Mouse (Mus musculus) midbrain, embryonic 13.5 days (tissue): ENCODE data around the gene Sri. TPM values are rescaled to one million over a fixed set of nuclear protein-coding genes. Genes with fewer than 3 reads are reported as not detected.

Experiments used
- ATAC-seq: fragments of 200-750 bp; cut with Nextera tagmentation; 2 replicates; pipeline ENCODE4 v1.8.0; 2017; ENCODE audit warnings: mild to moderate bottlenecking, moderate TSS enrichment, moderate library complexity
- H3K27ac ChIP-seq: fragments of 300-500 bp; sonication (generic); 2 replicates; pipeline ENCODE4 v1.5.1; 2015; ENCODE audit warnings: inconsistent platforms, mild to moderate bottlenecking, moderate library complexity
- H3K27me3 ChIP-seq: fragments of 300-500 bp; sonication (generic); 2 replicates; pipeline ENCODE4 v1.6.1; 2015; ENCODE audit warnings: mild to moderate bottlenecking, inconsistent platforms
- H3K36me3 ChIP-seq: fragments of 300-500 bp; sonication (generic); 2 replicates; pipeline ENCODE4 v1.6.1; 2015; ENCODE audit warnings: mild to moderate bottlenecking, inconsistent platforms
- H3K4me1 ChIP-seq: fragments of 300-500 bp; sonication (generic); replicated peaks from 2 replicates; pipeline ENCODE4 v1.6.1; 2015; ENCODE audit warnings: inconsistent platforms
- H3K4me2 ChIP-seq: fragments of 300-500 bp; sonication (generic); replicated peaks from 2 replicates; pipeline ENCODE4 v1.6.1; 2015; ENCODE audit warnings: moderate library complexity, mild to moderate bottlenecking, inconsistent platforms
- H3K4me3 ChIP-seq: fragments of 300-500 bp; sonication (generic); replicated peaks from 2 replicates; pipeline ENCODE4 v1.5.1; 2015; ENCODE audit warnings: mild to moderate bottlenecking, inconsistent platforms
- H3K9ac ChIP-seq: fragments of 300-500 bp; sonication (generic); replicated peaks from 2 replicates; pipeline ENCODE4 v1.6.1; 2015; ENCODE audit warnings: mild to moderate bottlenecking, inconsistent platforms
- H3K9me3 ChIP-seq: fragments of 300-500 bp; sonication (generic); 2 replicates; pipeline ENCODE4 v1.6.1; 2016; ENCODE audit warnings: mild to moderate bottlenecking, inconsistent platforms
- WGBS: fragments of 180-500 bp; shearing (Covaris S2); methylation state at CpG from one replicate; pipeline ENCODE4 v1.1.7; 2015; 5-methylcytosine and 5-hydroxymethylcytosine counted together
- polyA plus RNA-seq: library from polyadenylated mRNA; unstranded; fragments of >200 nt; fragmentation: Nextera tagmentation; extraction: Ambion mirVana; gene quantifications from 2 replicates; pipeline ENCODE4 v1.2.1, GENCODE M21; 2015

Gene Sri
- polyA plus RNA-seq, 1 experiment from 2014 or later: 149 TPM

- 0 out of 2 replicates have a peak, but pooled peaks cover 2% of the 10 kb centered on the region for H3K36me3 ChIP-seq
- H3K27ac ChIP-seq: no peak overlapping the region
- H3K9me3 ChIP-seq: no peaks in the 10 kb centered on the region
- H3K4me3 ChIP-seq: no peak overlapping the region
- H3K27me3 ChIP-seq: no peaks in the 10 kb centered on the region
- no peak overlapping the region for H3K9ac ChIP-seq
- no peak overlapping the region for H3K4me2 ChIP-seq
- ATAC-seq: no peak
- no peaks in the 10 kb centered on the region for H3K4me1 ChIP-seq
- WGBS: 81% methylated on average over 5 of the region's 5 CpGs
These were observed 70.8 kb downstream of the Sri start for GRCm38 (mm10) chr5:8116561-8117168.

Other genes with a start within 250 kb of the Sri start
- 0.17 TPM in 1 of 2 replicates, not detected in the other for gene Steap4, start 85.6 kb upstream of the Sri start, polyA plus RNA-seq